Mouse (Mus musculus) liver, adult 2 months (tissue): ENCODE data around the gene Rbm20. TPM values are rescaled to one million over a fixed set of nuclear protein-coding genes. Genes with fewer than 3 reads are reported as not detected.

Experiments
- DNase-seq: peaks from one replicate; pipeline ENCODE4 v3.0.0-alpha.2; 2011; ENCODE audit warnings: low read depth, low spot score; ENCODE audit errors: extremely low read depth
- H3K27ac ChIP-seq: fragments of 200-500 bp; replicated peaks from 2 replicates; pipeline ENCODE4 v1.5.1; 2012; ENCODE audit warnings: low read depth, mild to moderate bottlenecking, control low read depth, inconsistent platforms, low read length; ENCODE audit not compliant: insufficient read depth
- H3K27me3 ChIP-seq: fragments of 200-500 bp; 2 replicates; pipeline ENCODE4 v1.6.1; 2012; ENCODE audit warnings: mild to moderate bottlenecking, moderate library complexity, low read length, inconsistent platforms; ENCODE audit not compliant: control insufficient read depth, insufficient read depth
- H3K36me3 ChIP-seq: fragments of 200-500 bp; 2 replicates; pipeline ENCODE4 v1.6.1; 2012; ENCODE audit warnings: low read length, inconsistent platforms; ENCODE audit not compliant: control insufficient read depth, insufficient read depth
- H3K4me1 ChIP-seq: fragments of 200-500 bp; 2 replicates; pipeline ENCODE4 v1.6.1; 2011; ENCODE audit warnings: low read length; ENCODE audit not compliant: control insufficient read depth, insufficient read depth
- H3K4me3 ChIP-seq: fragments of 200-500 bp; 2 replicates; pipeline ENCODE4 v1.5.1; 2011; ENCODE audit warnings: low read depth, mild to moderate bottlenecking, control low read depth, low read length, moderate library complexity; ENCODE audit not compliant: insufficient read depth
- H3K79me2 ChIP-seq: fragments of 200-500 bp; 2 replicates; pipeline ENCODE4 v1.6.1; 2012; ENCODE audit warnings: inconsistent platforms, mild to moderate bottlenecking, low read length, moderate library complexity; ENCODE audit not compliant: control insufficient read depth, insufficient read depth
- H3K9ac ChIP-seq: fragments of 200-500 bp; 2 replicates; pipeline ENCODE4 v1.6.1; 2012; ENCODE audit warnings: low read depth, mild to moderate bottlenecking, control low read depth, inconsistent platforms, low read length
- CTCF ChIP-seq: fragments of 200-500 bp; IDR thresholded peaks from 2 replicates; pipeline ENCODE4 v1.5.1; 2011; ENCODE audit warnings: low read depth, low read length, control low read depth
- POLR2A ChIP-seq: fragments of 200-500 bp; IDR thresholded peaks from 2 replicates; pipeline ENCODE4 v1.6.1; 2011; ENCODE audit warnings: low read length, control low read depth; ENCODE audit not compliant: insufficient read depth; ENCODE audit errors: extremely low read depth
- WGBS: fragments of 180-500 bp; shearing (Covaris S2); methylation state at CpG from one replicate; pipeline ENCODE4 v1.1.7; 2018; 5-methylcytosine and 5-hydroxymethylcytosine counted together
- polyA plus RNA-seq: library from polyadenylated mRNA; depleted of rRNA; stranded (reverse); fragments of >200 nt; gene quantifications from 2 replicates; pipeline ENCODE4 v1.2.3, GENCODE M21; 2012
- total RNA-seq: library from RNA; depleted of rRNA; stranded (reverse); fragments of >200 nt; gene quantifications from 2 replicates; pipeline ENCODE4 v1.2.3, GENCODE M21; 2014

Gene Rbm20
- total and polyA plus RNA-seq, 2 experiments, result 0.31 to 1.8 TPM

- DNase-seq, result peak; percentile 59
These were observed 91.4 kb downstream of the Rbm20 start for GRCm38 (mm10) chr19:53768478-53768877.

DNA sequence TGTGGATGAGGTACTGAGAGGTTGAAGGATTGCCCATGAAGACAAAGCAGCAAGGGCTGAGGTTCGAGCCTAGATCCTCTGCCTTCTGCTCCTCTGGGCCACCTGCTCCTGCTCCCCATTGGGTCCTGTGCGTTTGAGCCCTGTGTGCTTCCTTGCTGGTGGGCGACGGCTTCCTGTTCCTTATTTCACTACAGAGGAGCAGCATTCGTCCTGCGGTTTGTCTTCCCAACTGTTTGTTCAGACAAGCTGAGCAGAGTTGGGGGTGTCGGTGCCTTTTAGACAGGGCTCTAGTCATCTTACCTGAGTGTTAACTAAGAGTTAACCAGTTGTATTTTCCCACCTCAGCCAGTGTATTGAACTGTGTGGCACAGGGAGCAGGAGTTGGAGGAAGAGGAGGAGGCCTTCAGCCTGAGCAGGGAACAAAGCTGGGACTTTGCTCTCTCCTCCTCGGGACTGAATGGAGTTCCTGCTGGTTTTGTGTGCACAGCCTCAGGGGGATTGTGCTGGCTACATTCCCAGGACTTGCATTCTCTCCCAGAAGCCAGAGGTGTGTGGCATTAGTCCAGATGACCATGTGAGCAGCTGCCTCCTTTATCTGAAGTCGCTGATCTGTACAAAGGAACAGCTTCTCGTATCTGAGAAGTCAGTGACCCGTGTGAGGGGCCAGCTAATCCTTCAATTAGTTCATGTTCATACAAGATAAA lies 97.0 kb downstream of the Rbm20 start:
- H3K27ac ChIP-seq, result no peak overlapping the region
- H3K79me2 ChIP-seq, result no peaks in the 10 kb centered on the region
- DNase-seq, result peak; percentile 8
- H3K4me1 ChIP-seq, result no peaks in the 10 kb centered on the region
- no peak overlapping the region for H3K4me3 ChIP-seq
- WGBS, result 57% methylated on average over 11 of the region's 11 CpGs
- no peaks in the 10 kb centered on the region for H3K36me3 ChIP-seq
- TF ChIP-seq CTCF, result no peak
- no peak for TF ChIP-seq POLR2A
- no peaks in the 10 kb centered on the region for H3K27me3 ChIP-seq
- no peak overlapping the region for H3K9ac ChIP-seq

More at GRCm38 (mm10) chr19:53768478-53768877, 91.4 kb downstream of the Rbm20 start:
- Histone ChIP-seq H3K4me1 (no peaks in the 10 kb centered on the region), H3K36me3 (no peaks in the 10 kb centered on the region), H3K79me2 (no peaks in the 10 kb centered on the region), H3K9ac (no peak overlapping the region), H3K27me3 (no peaks in the 10 kb centered on the region), H3K27ac (no peak overlapping the region), H3K4me3 (no peak overlapping the region)
- WGBS, result 13% methylated on average over 3 of the region's 3 CpGs
- TF ChIP-seq CTCF, result peak; percentile 53
- TF ChIP-seq POLR2A, result no peak

GRCm38 (mm10) chr19:53774641-53775350 lies 97.7 kb downstream of the Rbm20 start:
- WGBS, result 59% methylated on average over 7 of the region's 7 CpGs
- H3K27ac ChIP-seq, result no peak overlapping the region
- no peaks in the 10 kb centered on the region for H3K27me3 ChIP-seq

DNA sequence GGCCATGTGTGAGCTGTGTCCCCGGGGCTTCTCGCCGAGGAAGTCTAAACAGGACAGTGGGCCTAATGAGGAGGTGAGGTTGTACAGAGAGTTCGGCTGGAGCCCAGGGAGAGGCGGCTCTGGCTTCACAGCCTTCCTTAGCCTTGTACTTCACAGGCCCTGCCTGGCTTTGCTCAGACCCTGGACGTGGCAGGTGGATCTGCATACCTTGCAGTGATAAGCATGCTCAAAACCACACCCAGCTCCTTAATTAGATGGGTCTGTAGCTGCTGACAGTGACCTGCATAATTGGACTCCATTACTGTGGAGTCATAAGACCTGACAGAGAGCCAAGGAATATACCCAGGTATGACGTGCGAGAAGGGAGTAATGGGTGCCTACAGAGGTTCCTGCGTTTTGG lies 102.3 kb downstream of the Rbm20 start:
- H3K27me3 ChIP-seq, result no peaks in the 10 kb centered on the region
- peaks cover 11% of the 10 kb centered on the region for H3K4me1 ChIP-seq
- DNase-seq, result no peak
- H3K9ac ChIP-seq, result no peak overlapping the region
- TF ChIP-seq POLR2A (no peak), CTCF (no peak)
- 95% methylated on average over 9 of the region's 9 CpGs for WGBS
- no peak overlapping the region for H3K4me3 ChIP-seq
- H3K27ac ChIP-seq, result no peak overlapping the region
- no peaks in the 10 kb centered on the region for H3K79me2 ChIP-seq
- no peaks in the 10 kb centered on the region for H3K36me3 ChIP-seq

More at GRCm38 (mm10) chr19:53774641-53775350, 97.7 kb downstream of the Rbm20 start:
- no peaks in the 10 kb centered on the region for H3K36me3 ChIP-seq
- H3K4me3 ChIP-seq, result no peak overlapping the region
- no peaks in the 10 kb centered on the region for H3K79me2 ChIP-seq
- DNase-seq, result no peak
- no peak for TF ChIP-seq POLR2A
- TF ChIP-seq CTCF, result no peak
- H3K4me1 ChIP-seq, result no peaks in the 10 kb centered on the region
- H3K9ac ChIP-seq, result no peak overlapping the region

DNA sequence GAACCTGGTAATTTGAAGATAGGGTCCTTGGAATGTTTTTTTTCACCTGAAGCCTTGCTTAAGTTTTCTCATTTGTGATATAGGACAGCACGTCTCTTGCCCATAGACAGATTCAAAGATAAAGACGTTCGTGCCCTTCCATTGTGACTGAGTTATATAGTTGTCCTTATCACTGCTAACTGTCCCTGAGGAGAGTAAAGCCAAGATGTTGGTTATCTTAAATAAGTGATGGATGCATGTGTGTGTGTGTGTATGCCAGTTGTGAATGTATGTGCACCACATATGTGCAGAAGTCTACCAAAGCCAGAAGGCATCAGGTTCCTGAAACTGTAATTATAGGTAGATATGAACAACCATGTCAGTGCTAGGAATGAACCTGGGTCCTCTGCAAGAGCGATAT lies 102.7 kb downstream of the Rbm20 start:
- Histone ChIP-seq H3K79me2 (no peaks in the 10 kb centered on the region), H3K4me1 (peaks cover 11% of the 10 kb centered on the region), H3K9ac (no peak overlapping the region), H3K27me3 (no peaks in the 10 kb centered on the region), H3K4me3 (no peak overlapping the region), H3K27ac (no peak overlapping the region), H3K36me3 (no peaks in the 10 kb centered on the region)
- 90% methylated on average over 4 of the region's 4 CpGs for WGBS
- TF ChIP-seq CTCF, result no peak
- no peak for TF ChIP-seq POLR2A
- DNase-seq, result no peak
